Mouse (Mus musculus): ENCODE data around the gene Slc38a1.
"Not testable (repeated sequence)": the region's sequence is repeated elsewhere in the genome, so short reads cannot be mapped to it uniquely, and the experiment has no call there.

The Slc38a1 gene

GRCm38 (mm10) chr15:96658275-96658602 is 15.5 kb upstream of the Slc38a1 start:
- DNase-seq (ENCODE audit: low spot score in 2 of 2): no peak

DNA sequence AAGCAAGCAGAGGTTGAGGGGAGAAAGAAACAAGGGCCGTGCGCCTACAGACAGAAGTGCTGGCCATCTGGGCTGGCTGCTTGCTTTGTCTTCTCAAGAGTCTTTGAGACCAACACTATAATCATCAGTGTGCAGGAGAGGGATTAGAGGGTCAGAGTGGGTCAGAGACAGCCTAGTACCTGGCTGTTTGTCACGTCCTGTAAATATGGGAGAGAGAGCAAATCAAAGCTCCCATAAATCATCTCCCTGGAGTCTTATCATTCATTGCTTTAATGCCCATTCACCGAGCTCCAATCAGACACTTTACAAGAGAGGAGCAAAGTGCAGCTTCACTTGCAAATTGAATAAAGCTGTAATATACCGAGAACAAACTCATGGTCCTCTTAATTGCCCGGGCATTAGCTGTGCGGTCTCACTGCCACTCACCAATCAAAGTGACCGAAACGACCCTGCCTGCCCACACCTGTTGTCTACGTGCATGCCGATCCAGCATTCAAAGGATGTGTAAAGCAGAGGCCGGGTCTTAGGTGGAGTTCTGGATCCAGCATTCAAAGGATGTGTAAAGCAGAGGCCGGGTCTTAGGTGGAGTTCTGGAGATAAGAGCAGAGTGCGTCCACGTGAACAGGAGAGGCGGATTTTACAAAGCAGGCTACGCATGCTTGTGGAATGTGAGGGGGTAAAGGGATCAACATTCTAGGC is 15.0 kb upstream of the Slc38a1 start:
- no peak for DNase-seq (ENCODE audit: low spot score in 2 of 2)

DNA sequence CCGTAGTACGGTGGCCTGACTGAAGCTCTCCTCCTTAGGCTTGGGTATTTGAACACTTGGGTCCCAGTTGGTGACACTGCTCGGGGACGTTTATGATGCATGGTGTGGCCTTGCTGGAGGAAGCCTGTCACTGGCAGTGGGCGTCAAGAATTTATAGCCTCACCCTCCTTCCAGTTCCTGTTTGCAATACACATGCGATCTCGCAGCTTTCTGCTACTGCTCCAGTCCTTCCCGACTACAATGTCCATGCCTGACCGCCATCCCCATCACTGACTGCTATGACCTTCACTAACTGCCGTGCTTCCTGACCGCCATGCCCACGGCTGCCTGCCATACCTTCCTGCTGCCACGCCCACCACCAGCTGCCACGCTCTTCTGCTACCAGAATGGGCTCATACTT is 12.8 kb upstream of the Slc38a1 start:
- DNase-seq (ENCODE audit: low spot score in 2 of 2): peak; percentile 26 to 39

GRCm38 (mm10) chr15:96654714-96655113 is 12.0 kb upstream of the Slc38a1 start:
- DNase-seq (ENCODE audit: low spot score in 2 of 2): peak; percentile 58 to 70

GRCm38 (mm10) chr15:96653011-96653410 is 10.3 kb upstream of the Slc38a1 start:
- no peak for DNase-seq (ENCODE audit: low spot score in 2 of 2)

GRCm38 (mm10) chr15:96652531-96652930 is 9.8 kb upstream of the Slc38a1 start:
- DNase-seq (ENCODE audit: low spot score in 2 of 2): no peak

GRCm38 (mm10) chr15:96647376-96647775 is 4.7 kb upstream of the Slc38a1 start:
- no peak for DNase-seq (ENCODE audit: low spot score in 2 of 2)

DNA sequence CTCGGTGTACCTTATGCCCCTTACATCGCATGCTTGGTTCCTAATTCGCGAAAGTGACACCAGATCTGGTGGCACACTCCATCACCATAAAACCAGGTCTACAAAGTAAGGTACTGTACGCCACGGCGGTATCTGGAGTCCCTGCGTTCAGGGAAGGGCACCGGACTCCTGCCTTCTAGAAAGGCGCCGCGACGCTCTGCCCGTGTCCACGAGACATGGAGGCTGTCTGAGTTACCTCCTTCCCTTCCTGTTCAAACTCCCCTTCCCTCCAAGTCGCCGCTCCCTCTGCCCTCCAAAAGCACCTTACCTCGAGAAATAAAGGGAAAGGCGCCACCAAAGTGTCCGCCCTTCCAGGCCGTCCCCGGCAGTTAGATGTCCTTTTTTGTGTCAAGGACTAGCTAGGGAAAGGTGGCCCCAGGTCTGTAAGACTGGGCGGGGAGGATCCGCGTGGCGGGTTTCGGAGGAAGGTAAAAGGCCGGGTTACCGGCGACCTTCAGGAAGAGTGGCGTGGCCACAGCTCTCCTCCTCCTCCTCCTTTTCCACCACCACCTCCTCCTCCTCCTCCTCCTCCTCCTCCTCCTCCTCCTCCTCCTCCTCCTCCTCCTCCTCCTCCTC is 785 bp downstream of the Slc38a1 start:
- peak in 1 of 2 experiments; percentile 39 for DNase-seq (ENCODE audit: low spot score in 2 of 2)

DNA sequence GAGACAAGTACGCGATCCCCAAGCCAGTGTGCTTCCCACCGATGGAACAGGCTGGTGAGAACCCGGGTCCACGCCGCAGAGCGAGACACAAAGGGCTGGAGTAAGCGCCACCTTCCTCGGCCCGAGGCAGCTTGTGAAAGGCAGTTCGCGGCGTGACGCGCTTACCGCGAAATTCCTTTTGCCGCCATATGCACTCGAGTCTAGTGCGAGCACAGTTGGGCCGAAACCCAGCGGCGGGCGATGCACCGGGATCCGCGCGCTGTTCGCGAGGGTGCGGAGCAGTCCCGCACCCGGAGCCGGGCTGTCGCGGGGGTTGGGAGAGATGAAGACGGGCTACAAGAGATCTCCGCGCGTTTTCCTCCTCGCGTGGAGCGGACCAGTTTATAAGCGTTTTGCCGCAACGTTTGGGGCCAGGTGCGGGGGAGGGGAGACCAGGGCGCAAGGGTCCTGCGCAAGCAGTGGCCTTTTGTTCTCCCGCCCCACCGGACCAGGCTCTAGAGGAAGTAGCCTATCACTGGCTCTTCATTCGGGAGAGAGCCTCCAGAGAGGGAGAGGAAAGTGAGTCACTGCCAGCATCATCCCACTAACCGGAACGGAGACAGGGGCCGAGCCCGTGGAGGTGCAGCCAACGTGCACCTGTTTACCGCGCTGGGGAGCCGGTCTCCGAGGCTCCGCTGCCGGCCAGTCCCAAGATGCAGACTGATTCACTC is 1.4 kb downstream of the Slc38a1 start:
- peak; percentile 59 to 61 for DNase-seq (ENCODE audit: low spot score in 2 of 2)

- DNase-seq (ENCODE audit: low spot score in 2 of 2): peak; percentile 49 to 53
These were observed 2.3 kb downstream of the Slc38a1 start for GRCm38 (mm10) chr15:96640291-96640985.

GRCm38 (mm10) chr15:96639630-96640029 is 3.1 kb downstream of the Slc38a1 start:
- no peak for DNase-seq (ENCODE audit: low spot score in 2 of 2)

DNA sequence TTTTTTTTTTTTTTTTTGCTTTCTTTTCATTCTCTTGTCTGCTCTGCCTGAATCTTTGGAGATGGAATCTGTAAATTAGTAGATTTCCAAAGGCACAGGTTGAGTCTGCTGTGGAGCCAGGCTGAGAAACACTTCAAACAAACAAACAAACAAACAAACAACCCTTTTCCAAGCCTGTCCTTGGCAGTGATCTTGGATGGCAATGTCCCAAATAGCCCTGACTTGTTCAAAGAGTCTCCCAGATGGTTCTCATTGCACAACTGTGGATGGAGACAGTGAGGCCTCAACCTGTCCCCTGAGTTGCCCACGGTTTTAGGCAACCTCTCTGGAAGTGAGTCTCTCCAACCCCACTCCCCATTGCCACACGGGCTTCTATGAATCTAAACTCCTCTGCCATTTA is 4.1 kb downstream of the Slc38a1 start:
- DNase-seq (ENCODE audit: low spot score in 2 of 2): no peak

- DNase-seq (ENCODE audit: low spot score in 2 of 2): peak; percentile 40 to 41
These were observed 4.5 kb downstream of the Slc38a1 start for GRCm38 (mm10) chr15:96638173-96638572.

DNA sequence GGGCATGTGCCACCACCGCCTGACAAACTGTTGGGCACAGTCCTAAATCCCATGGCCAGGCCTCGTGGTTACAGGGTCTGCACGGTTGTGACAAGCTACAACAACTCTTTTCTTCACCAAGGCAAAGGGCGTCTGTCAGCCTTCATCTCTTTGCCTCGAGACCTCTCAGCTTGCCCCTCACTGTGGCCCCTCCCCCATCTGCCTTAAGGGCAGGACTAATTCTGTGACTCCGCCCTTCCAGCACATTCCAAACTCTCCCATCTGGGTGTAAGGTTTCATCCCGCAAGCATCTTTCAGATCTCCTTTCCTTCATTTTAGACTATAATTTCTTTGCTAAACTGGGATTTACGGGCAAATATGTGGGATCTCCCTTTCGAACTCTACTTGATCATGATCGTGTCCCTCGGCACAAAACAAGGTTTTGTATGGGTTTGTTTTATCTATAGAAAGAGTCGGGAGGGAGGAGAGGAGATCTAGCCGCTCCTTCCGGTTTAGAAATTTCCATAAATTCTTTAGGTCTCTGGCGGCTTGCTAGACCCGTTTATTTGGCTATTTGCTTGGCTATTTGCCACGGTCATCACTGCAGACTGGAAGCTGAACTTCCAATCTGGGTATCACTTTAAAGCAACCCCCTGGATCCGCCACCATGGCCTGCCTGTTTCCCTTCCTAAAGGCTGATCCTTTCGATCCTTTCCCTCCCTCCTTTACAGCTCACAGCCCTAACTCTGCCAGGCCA is 7.9 kb downstream of the Slc38a1 start:
- no peak for DNase-seq (ENCODE audit: low spot score in 2 of 2)

DNA sequence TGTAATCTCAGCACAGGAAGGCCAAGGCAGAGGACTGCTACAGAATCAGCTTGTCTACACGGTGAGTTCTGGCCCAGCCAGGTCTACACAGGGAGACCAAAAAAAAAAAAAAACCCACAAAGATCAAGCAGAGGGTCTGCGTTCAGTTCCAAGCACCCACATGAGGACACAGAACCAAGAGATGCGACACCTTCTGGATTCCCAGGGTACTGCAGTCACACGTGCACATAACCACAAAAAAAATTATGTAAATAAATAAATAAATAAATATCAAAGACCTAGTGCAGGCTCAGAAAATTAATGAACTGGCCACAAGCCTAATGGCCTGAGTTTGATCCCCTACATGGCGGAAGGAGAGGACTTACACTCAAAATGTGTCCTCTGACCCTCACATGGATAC is 10.5 kb downstream of the Slc38a1 start:
- no peak for DNase-seq (ENCODE audit: low spot score in 2 of 2)

DNA sequence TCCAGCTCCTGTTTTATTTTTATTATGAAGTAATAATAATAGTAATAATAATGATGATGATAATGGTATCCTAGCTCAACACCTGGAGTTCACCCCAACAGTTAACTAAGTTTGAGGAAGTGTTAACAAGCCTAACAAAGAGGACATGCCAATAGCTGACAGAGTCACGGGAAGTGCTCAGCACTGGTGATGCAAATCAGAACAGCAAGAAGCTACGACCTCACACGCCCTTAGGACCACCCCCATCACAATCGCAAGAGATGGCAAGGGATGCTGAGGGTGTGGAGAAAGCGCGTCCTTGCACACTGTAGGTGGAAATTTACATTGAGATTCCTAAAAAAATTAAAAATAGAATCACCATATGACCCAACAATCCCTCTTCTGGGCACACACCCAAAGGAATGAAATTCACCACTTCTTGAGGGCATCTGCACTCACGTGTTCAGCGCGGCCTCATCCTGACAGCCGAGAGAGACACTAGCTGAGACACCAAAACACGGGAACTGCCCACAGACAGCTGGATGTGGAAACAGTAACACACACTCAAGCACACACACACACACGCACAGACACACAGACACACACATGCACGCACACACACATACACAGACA is 11.5 kb downstream of the Slc38a1 start:
- no peak for DNase-seq (ENCODE audit: low spot score in 2 of 2)

- no peak for DNase-seq (ENCODE audit: low spot score in 2 of 2)
These were observed 14.5 kb downstream of the Slc38a1 start for GRCm38 (mm10) chr15:96628256-96628655.

GRCm38 (mm10) chr15:96626871-96627270 is 15.8 kb downstream of the Slc38a1 start:
- no peak for DNase-seq (ENCODE audit: low spot score in 2 of 2)

- DNase-seq (ENCODE audit: low spot score in 2 of 2): not testable (repeated sequence)
These were observed 17.7 kb downstream of the Slc38a1 start for GRCm38 (mm10) chr15:96625012-96625411.

DNA sequence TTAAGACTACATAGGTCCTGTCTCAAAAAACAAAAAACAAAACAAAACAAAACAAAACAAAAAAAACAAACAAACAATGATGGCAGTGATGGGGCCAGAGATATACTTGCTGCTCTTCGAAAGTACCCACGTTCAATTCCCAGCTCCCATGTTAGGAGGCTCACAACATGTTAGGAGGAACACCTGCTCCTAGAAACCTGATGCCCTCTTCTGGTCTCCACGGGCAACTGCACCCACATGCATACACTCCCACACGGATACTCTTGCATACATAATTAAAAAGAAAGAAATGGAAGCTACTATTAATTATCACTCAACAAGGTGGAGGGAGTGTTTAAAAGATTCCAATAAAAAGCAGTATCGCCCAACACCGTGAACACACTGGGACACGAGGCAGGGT is 20.3 kb downstream of the Slc38a1 start:
- no peak for DNase-seq (ENCODE audit: low spot score in 2 of 2)

DNA sequence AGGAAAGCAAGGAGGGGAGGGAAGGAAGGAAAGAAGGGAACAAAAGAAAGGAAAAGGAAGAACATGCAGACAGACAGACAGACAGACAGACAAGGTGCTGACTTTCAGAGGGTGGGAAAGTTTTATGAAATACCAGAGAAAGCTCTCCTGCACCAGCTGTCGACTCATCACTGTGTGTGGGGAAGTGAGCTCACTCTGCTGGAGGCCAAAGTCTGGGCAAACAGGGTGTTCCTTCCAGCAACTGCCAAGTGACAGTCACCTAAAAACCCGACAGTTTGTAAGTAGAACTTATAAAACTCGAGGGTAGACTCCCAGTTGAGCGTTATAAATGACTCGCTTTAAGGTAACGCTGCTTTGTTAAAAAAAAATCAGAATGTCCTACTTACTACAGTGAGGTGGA is 21.0 kb downstream of the Slc38a1 start:
- no peak for DNase-seq (ENCODE audit: low spot score in 2 of 2)
